Mouse (Mus musculus): ENCODE measurements around the gene Tmem256. TPM values are rescaled to one million over a fixed set of nuclear protein-coding genes. Genes with fewer than 3 reads are reported as not detected.

Gene Tmem256
- total and polyA plus RNA-seq, 2 experiments from 2014 or later: 153 to 435 TPM

DNA sequence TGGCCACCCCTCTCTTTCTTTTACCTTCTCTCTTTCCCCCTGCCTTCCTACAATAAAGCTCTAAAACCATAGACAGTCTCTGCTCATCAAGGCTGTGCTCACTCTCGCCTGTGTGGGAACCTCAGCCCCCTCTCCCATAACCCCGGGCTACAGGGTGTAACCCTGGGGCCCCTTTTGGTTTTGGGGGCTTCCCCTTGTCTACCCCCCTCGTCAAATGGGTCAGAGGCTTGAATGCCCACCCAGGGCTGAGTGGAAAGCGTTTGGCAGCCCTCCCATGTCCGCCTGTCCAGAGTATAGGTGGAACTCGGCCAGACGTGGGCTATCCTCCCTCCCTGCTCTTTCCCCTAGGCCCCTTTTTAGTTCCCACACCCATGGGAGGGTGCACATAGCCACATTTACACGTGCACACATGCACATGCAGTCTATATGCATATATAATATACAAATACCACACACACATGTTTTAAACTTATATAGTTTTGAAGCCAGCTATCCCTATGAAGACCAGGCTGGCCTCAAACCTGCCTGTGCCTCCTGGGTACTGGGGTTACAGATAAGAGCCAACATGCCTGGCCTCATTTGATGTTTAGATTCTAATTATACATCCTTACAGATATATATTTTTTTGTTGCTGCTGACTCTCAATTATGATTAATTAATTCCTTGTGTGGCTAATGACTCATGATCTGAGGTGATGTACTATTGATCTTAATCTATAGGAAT lies 26.0 kb downstream of the Tmem256 start:
- no peak overlapping the region for H3K4me3 ChIP-seq (ENCODE audit: low read length)
- no peaks in the 10 kb centered on the region for H3K4me1 ChIP-seq (ENCODE audit: insufficient read depth, low read length)
- ATAC-seq: no peak
- TF ChIP-seq CTCF (IDR thresholded peaks at IDR 0.05; ENCODE audit: low read depth): no peak
- 0 out of 2 replicates have a peak, but pooled peaks cover under 1% of the 10 kb centered on the region for H3K27me3 ChIP-seq (ENCODE audit: insufficient read depth, low read length)
- no peaks in the 10 kb centered on the region for H3K9me3 ChIP-seq (ENCODE audit: low read length)
- no peak overlapping the region for H3K9ac ChIP-seq (replicated peaks; ENCODE audit: low read length)
- 44% methylated on average over 8 of the region's 8 CpGs for WGBS
- H3K36me3 ChIP-seq (ENCODE audit: insufficient read depth, low read length): no peaks in the 10 kb centered on the region
- H3K4me2 ChIP-seq (ENCODE audit: low read depth, low read length): no peak overlapping the region
- no peak for DNase-seq (ENCODE audit: low spot score)
- H3K27ac ChIP-seq: no peak overlapping the region

GRCm38 (mm10) chr11:69865561-69865960 lies 27.2 kb downstream of the Tmem256 start:
- DNase-seq (ENCODE audit: low spot score): no peak
- no peaks in the 10 kb centered on the region for H3K36me3 ChIP-seq (ENCODE audit: insufficient read depth, low read length)
- no peaks in the 10 kb centered on the region for H3K9me3 ChIP-seq (ENCODE audit: low read length)
- no peak overlapping the region for H3K4me2 ChIP-seq (ENCODE audit: low read depth, low read length)
- no peaks in the 10 kb centered on the region for H3K27me3 ChIP-seq (ENCODE audit: insufficient read depth, low read length)
- no peaks in the 10 kb centered on the region for H3K4me1 ChIP-seq (ENCODE audit: insufficient read depth, low read length)
- ATAC-seq: no peak
- no peak overlapping the region for H3K27ac ChIP-seq
- TF ChIP-seq CTCF (IDR thresholded peaks at IDR 0.05; ENCODE audit: low read depth): no peak
- WGBS: 65% methylated on average over 9 of the region's 9 CpGs
- H3K9ac ChIP-seq (replicated peaks; ENCODE audit: low read length): no peak overlapping the region
- H3K4me3 ChIP-seq (ENCODE audit: low read length): no peak overlapping the region

- Histone ChIP-seq H3K9me3 (ENCODE audit: low read length) (no peaks in the 10 kb centered on the region), H3K4me3 (ENCODE audit: low read length) (no peak overlapping the region), H3K4me1 (ENCODE audit: insufficient read depth, low read length) (no peaks in the 10 kb centered on the region), H3K27me3 (ENCODE audit: insufficient read depth, low read length) (no peaks in the 10 kb centered on the region), H3K27ac (no peak overlapping the region), H3K9ac (replicated peaks; ENCODE audit: low read length) (no peak overlapping the region), H3K4me2 (ENCODE audit: low read depth, low read length) (no peak overlapping the region), H3K36me3 (ENCODE audit: insufficient read depth, low read length) (no peaks in the 10 kb centered on the region)
- ATAC-seq (no peak), DNase-seq (ENCODE audit: low spot score) (no peak)
- 65% methylated on average over 9 of the region's 9 CpGs for WGBS
- no peak for TF ChIP-seq CTCF (IDR thresholded peaks at IDR 0.05; ENCODE audit: low read depth)
Measured at GRCm38 (mm10) chr11:69867335-69867734, 29.0 kb downstream of the Tmem256 start.

DNA sequence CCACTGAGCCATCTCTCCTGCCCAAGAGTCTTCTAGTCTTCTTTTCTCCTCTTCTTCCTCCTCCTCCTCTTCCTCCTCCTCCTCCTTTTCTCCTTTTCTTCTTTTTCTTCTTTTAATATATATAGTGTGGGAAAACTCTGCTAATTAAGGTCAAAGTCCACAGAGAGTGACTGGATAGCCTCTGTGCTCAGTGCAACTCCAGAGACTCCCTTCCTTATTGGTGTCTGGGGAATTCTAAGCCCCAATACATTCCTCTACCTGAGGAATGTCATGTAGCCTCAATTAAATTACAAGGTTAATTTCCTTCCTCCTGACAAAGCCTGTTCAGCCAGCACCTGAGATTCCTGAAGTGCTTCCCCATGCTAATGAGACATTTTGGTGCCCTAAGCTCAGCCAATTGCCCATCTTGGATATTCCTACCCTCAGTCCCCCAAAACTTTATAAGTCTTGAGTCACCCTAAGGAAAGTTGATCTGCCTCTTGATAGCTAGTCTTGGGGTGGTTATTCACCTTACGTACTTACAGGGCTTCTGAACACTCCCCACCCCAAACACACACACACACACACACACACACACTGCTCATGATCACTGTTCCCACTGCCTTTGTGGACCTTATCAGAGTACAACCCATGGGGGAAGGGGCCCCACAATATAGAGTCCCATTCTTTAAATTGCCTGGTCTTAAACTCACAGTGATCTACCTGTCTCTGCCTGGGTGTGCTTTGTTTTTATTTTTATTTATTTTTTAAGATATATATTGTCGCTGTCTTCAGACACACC lies 32.2 kb downstream of the Tmem256 start:
- Histone ChIP-seq H3K9me3 (ENCODE audit: low read length) (no peaks in the 10 kb centered on the region), H3K9ac (replicated peaks; ENCODE audit: low read length) (no peak overlapping the region), H3K4me1 (ENCODE audit: insufficient read depth, low read length) (no peaks in the 10 kb centered on the region), H3K27me3 (ENCODE audit: insufficient read depth, low read length) (no peaks in the 10 kb centered on the region), H3K27ac (no peak overlapping the region), H3K36me3 (ENCODE audit: insufficient read depth, low read length) (no peaks in the 10 kb centered on the region), H3K4me2 (ENCODE audit: low read depth, low read length) (no peak overlapping the region), H3K4me3 (ENCODE audit: low read length) (no peak overlapping the region)
- ATAC-seq (no peak), DNase-seq (ENCODE audit: low spot score) (no peak)
- TF ChIP-seq CTCF (IDR thresholded peaks at IDR 0.05; ENCODE audit: low read depth): no peak
- 85% methylated on average over 2 of the region's 2 CpGs for WGBS

GRCm38 (mm10) chr11:69871822-69872221 lies 33.5 kb downstream of the Tmem256 start:
- Histone ChIP-seq H3K9ac (replicated peaks; ENCODE audit: low read length) (no peak overlapping the region), H3K36me3 (ENCODE audit: insufficient read depth, low read length) (no peaks in the 10 kb centered on the region), H3K27me3 (ENCODE audit: insufficient read depth, low read length) (no peaks in the 10 kb centered on the region), H3K4me2 (ENCODE audit: low read depth, low read length) (no peak overlapping the region), H3K27ac (no peak overlapping the region), H3K4me1 (ENCODE audit: insufficient read depth, low read length) (no peaks in the 10 kb centered on the region), H3K9me3 (ENCODE audit: low read length) (no peaks in the 10 kb centered on the region), H3K4me3 (ENCODE audit: low read length) (no peak overlapping the region)
- TF ChIP-seq CTCF (IDR thresholded peaks at IDR 0.05; ENCODE audit: low read depth): no peak
- ATAC-seq: no peak
- WGBS: 91% methylated on average over 7 of the region's 7 CpGs
- no peak for DNase-seq (ENCODE audit: low spot score)

DNA sequence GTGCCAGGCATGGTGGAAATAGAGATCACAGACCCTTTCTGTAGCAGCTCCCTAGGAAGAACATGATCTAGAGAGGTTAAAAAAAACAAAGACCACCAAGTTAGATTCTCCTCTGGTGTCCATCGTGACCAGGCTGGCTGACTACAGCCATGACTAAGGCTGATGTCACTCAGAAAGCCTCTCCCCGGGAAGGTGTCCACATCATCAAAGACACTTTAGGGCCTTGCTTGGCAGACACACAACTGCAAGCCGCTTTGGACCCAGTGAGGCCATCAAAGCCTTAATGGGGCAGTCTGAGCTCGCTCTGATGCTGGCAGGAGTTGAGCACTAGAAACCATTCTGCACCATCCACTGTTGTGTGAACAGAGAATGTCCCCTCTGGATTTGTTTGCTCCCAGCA lies 34.1 kb downstream of the Tmem256 start:
- no peak for ATAC-seq
- DNase-seq (ENCODE audit: low spot score): no peak
- no peaks in the 10 kb centered on the region for H3K27me3 ChIP-seq (ENCODE audit: insufficient read depth, low read length)
- no peak overlapping the region for H3K27ac ChIP-seq
- H3K36me3 ChIP-seq (ENCODE audit: insufficient read depth, low read length): no peaks in the 10 kb centered on the region
- no peak for TF ChIP-seq CTCF (IDR thresholded peaks at IDR 0.05; ENCODE audit: low read depth)
- H3K9me3 ChIP-seq (ENCODE audit: low read length): no peaks in the 10 kb centered on the region
- WGBS: 67% methylated on average over 4 of the region's 4 CpGs
- no peak overlapping the region for H3K9ac ChIP-seq (replicated peaks; ENCODE audit: low read length)
- peaks cover 5% of the 10 kb centered on the region; the same call in 1 of the 2 replicates for H3K4me1 ChIP-seq (ENCODE audit: insufficient read depth, low read length)
- no peak overlapping the region for H3K4me3 ChIP-seq (ENCODE audit: low read length)
- no peak overlapping the region for H3K4me2 ChIP-seq (ENCODE audit: low read depth, low read length)

DNA sequence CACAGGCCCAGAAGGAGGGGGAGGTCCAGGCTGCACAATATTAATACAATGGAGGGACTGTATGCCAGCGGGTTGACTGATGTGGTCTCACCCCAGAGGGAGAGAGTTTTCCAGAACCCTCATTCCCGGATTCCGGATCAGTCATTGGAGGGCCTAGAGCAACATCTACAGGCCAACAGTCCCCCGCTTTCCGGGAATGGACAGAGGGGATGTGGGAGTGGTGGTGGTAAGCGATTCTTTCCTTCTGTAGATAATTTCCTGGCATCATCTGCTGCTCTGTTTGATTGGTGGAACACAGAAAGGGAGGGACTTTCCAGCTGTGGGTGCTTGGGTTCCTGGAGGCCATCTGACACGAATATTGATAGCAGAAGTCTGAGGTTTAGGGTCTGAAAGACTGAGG lies 37.9 kb downstream of the Tmem256 start:
- H3K4me1 ChIP-seq (ENCODE audit: insufficient read depth, low read length): peaks cover 5% of the 10 kb centered on the region; the same call in 1 of the 2 replicates
- no peaks in the 10 kb centered on the region for H3K9me3 ChIP-seq (ENCODE audit: low read length)
- no peaks in the 10 kb centered on the region for H3K27me3 ChIP-seq (ENCODE audit: insufficient read depth, low read length)
- no peak for DNase-seq (ENCODE audit: low spot score)
- no peak overlapping the region for H3K4me3 ChIP-seq (ENCODE audit: low read length)
- WGBS: 68% methylated on average over 7 of the region's 7 CpGs
- H3K4me2 ChIP-seq (ENCODE audit: low read depth, low read length): no peak overlapping the region
- H3K27ac ChIP-seq: no peak overlapping the region
- no peak overlapping the region for H3K9ac ChIP-seq (replicated peaks; ENCODE audit: low read length)
- H3K36me3 ChIP-seq (ENCODE audit: insufficient read depth, low read length): no peaks in the 10 kb centered on the region
- TF ChIP-seq CTCF (IDR thresholded peaks at IDR 0.05; ENCODE audit: low read depth): no peak
- ATAC-seq: no peak
